Mouse (Mus musculus): ENCODE measurements around the gene Impg1.

DNA sequence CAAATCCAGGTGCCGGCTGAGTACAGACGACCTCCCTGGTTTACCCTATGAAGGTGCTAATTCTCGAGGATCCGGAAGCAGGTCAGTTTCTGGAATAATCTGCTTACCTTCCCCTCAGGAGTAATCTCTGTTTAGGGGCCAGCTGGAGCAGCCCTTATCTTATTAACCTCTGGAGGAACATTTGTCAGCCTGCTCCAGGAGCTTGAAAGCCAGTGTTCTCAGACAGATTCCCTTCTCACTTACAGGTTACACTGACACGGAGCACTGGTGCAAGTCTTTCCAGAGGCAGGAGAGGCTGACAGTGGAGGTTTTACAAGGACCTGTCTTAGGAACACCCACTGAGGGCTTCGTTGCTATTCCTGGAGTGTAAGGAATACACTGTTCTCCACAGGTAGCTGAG is at the start of gene Impg1:
- TF ChIP-seq POLR2A (IDR thresholded peaks at IDR 0.05; ENCODE audit: borderline replicate concordance, control insufficient read depth, low read depth, low read length) (no peak), CTCF (IDR thresholded peaks at IDR 0.05; ENCODE audit: control insufficient read depth, insufficient read depth, low read length) (no peak)

Data from bone marrow, adult 2 months (tissue).